Mouse (Mus musculus) stomach, postnatal 0 days (tissue): ENCODE results near the gene U2surp. TPM values are rescaled to one million over a fixed set of nuclear protein-coding genes. Genes with fewer than 3 reads are reported as not detected.
"Not testable (repeated sequence)": the region's sequence is repeated elsewhere in the genome, so short reads cannot be mapped to it uniquely, and the experiment has no call there.

ENCODE experiments used
- ATAC-seq: fragments of 200-750 bp; cut with Nextera tagmentation; 2 replicates; pipeline ENCODE4 v1.8.0; 2017; ENCODE audit not compliant: low FRiP score, low TSS enrichment
- DNase-seq: peaks from one replicate; pipeline ENCODE4 v3.0.0-alpha.2; 2016; ENCODE audit warnings: low spot score
- H3K27ac ChIP-seq: fragments of 300-500 bp; sonication (generic); replicated peaks from 2 replicates; pipeline ENCODE4 v1.5.1; 2014; ENCODE audit warnings: mild to moderate bottlenecking, control low read depth
- H3K27me3 ChIP-seq: fragments of 300-500 bp; sonication (generic); 2 replicates; pipeline ENCODE4 v1.6.1; 2014; ENCODE audit warnings: low read length; ENCODE audit not compliant: control insufficient read depth, insufficient read depth
- H3K36me3 ChIP-seq: fragments of 300-500 bp; sonication (generic); 2 replicates; pipeline ENCODE4 v1.6.1; 2014; ENCODE audit warnings: low read length, mixed read lengths; ENCODE audit not compliant: control insufficient read depth, insufficient read depth
- H3K4me1 ChIP-seq: fragments of 300-500 bp; sonication (generic); replicated peaks from 2 replicates; pipeline ENCODE4 v1.6.1; 2014; ENCODE audit warnings: antibody characterized with exemption; ENCODE audit not compliant: control insufficient read depth, insufficient read depth
- H3K4me2 ChIP-seq: fragments of 300-500 bp; sonication (generic); replicated peaks from 2 replicates; pipeline ENCODE4 v1.6.1; 2014; ENCODE audit warnings: low read depth, mild to moderate bottlenecking, control low read depth, moderate library complexity
- H3K4me3 ChIP-seq: fragments of 300-500 bp; sonication (generic); 2 replicates; pipeline ENCODE4 v1.5.1; 2014; ENCODE audit warnings: low read depth, low read length, control low read depth
- H3K9ac ChIP-seq: fragments of 300-500 bp; sonication (generic); 2 replicates; pipeline ENCODE4 v1.6.1; 2014; ENCODE audit warnings: mild to moderate bottlenecking, low read length, control low read depth, mixed read lengths
- H3K9me3 ChIP-seq: fragments of 300-500 bp; sonication (generic); 2 replicates; pipeline ENCODE4 v1.6.1; 2016; ENCODE audit warnings: low read length; ENCODE audit not compliant: control insufficient read depth
- CTCF ChIP-seq: IDR thresholded peaks from 2 replicates; pipeline ENCODE4 v1.5.1; 2016; ENCODE audit warnings: antibody characterized with exemption, low read depth, mild to moderate bottlenecking, moderate library complexity
- EP300 ChIP-seq: optimal IDR thresholded peaks from 2 replicates; pipeline ENCODE3; 2016; ENCODE audit warnings: antibody characterized with exemption
- WGBS: fragments of 180-500 bp; shearing (Covaris S2); extraction: QIAGEN DNeasy Blood & Tissue Kit; methylation state at CpG from one replicate; pipeline ENCODE4 v1.1.7; 2014; 5-methylcytosine and 5-hydroxymethylcytosine counted together
- polyA plus RNA-seq: library from polyadenylated mRNA; unstranded; fragments of >200 nt; fragmentation: Nextera tagmentation; extraction: Ambion mirVana; gene quantifications from 2 replicates; pipeline ENCODE4 v1.2.1, GENCODE M21; 2015

The U2surp gene
- polyA plus RNA-seq, 1 experiment from 2014 or later, result 75.2 TPM

GRCm38 (mm10) chr9:95525376-95525775 is 13.6 kb upstream of the U2surp start:
- no peaks in the 10 kb centered on the region for H3K36me3 ChIP-seq
- TF ChIP-seq EP300 (no peak), CTCF (no peak)
- 71% methylated on average over 6 of the region's 6 CpGs for WGBS

GRCm38 (mm10) chr9:95522561-95522960 is 10.8 kb upstream of the U2surp start:
- no peak overlapping the region for H3K4me2 ChIP-seq
- no peak overlapping the region for H3K9ac ChIP-seq
- 74% methylated on average over 2 of the region's 2 CpGs for WGBS
- DNase-seq, result no peak
- no peaks in the 10 kb centered on the region for H3K36me3 ChIP-seq
- no peak overlapping the region for H3K4me3 ChIP-seq
- ATAC-seq, result no peak
- H3K9me3 ChIP-seq, result no peaks in the 10 kb centered on the region
- H3K4me1 ChIP-seq, result no peaks in the 10 kb centered on the region
- H3K27ac ChIP-seq, result no peak overlapping the region
- TF ChIP-seq EP300 (no peak), CTCF (no peak)
- no peaks in the 10 kb centered on the region for H3K27me3 ChIP-seq

More at GRCm38 (mm10) chr9:95525376-95525775, 13.6 kb upstream of the U2surp start:
- Histone ChIP-seq H3K9me3 (no peaks in the 10 kb centered on the region), H3K27ac (no peak overlapping the region), H3K4me1 (no peaks in the 10 kb centered on the region), H3K9ac (no peak overlapping the region), H3K4me2 (no peak overlapping the region), H3K4me3 (no peak overlapping the region), H3K27me3 (no peaks in the 10 kb centered on the region)
- ATAC-seq (no peak), DNase-seq (no peak)

GRCm38 (mm10) chr9:95521566-95521965 is 9.8 kb upstream of the U2surp start:
- TF ChIP-seq EP300 (no peak), CTCF (no peak)
- no peak overlapping the region for H3K27ac ChIP-seq
- WGBS, result 47% methylated on average over 10 of the region's 10 CpGs
- no peaks in the 10 kb centered on the region for H3K4me1 ChIP-seq
- H3K27me3 ChIP-seq, result no peaks in the 10 kb centered on the region
- no peak overlapping the region for H3K4me3 ChIP-seq
- H3K4me2 ChIP-seq, result no peak overlapping the region
- H3K36me3 ChIP-seq, result no peaks in the 10 kb centered on the region
- ATAC-seq, result no peak
- peak; percentile 37 for DNase-seq
- no peak overlapping the region for H3K9ac ChIP-seq
- no peaks in the 10 kb centered on the region for H3K9me3 ChIP-seq

- no peak overlapping the region for H3K4me3 ChIP-seq
- H3K9me3 ChIP-seq, result no peaks in the 10 kb centered on the region
- H3K4me1 ChIP-seq, result no peaks in the 10 kb centered on the region
- no peaks in the 10 kb centered on the region for H3K27me3 ChIP-seq
- no peak overlapping the region for H3K27ac ChIP-seq
- DNase-seq (no peak), ATAC-seq (no peak)
- H3K36me3 ChIP-seq, result no peaks in the 10 kb centered on the region
- no peak overlapping the region for H3K4me2 ChIP-seq
- H3K9ac ChIP-seq, result no peak overlapping the region
- TF ChIP-seq EP300 (no peak), CTCF (no peak)
- 85% methylated on average over 8 of the region's 8 CpGs for WGBS
Measured at GRCm38 (mm10) chr9:95521031-95521430, 9.2 kb upstream of the U2surp start.

- Histone ChIP-seq H3K36me3 (no peaks in the 10 kb centered on the region), H3K4me1 (no peaks in the 10 kb centered on the region), H3K9me3 (no peaks in the 10 kb centered on the region), H3K27ac (no peak overlapping the region), H3K27me3 (no peaks in the 10 kb centered on the region), H3K4me3 (no peak overlapping the region), H3K9ac (no peak overlapping the region), H3K4me2 (no peak overlapping the region)
- ATAC-seq (no peak; the same call in 1 of the 2 replicates), DNase-seq (no peak)
- 69% methylated on average over 5 of the region's 5 CpGs for WGBS
- TF ChIP-seq CTCF, result no peak
- no peak for TF ChIP-seq EP300
Measured at GRCm38 (mm10) chr9:95520563-95520962, 8.8 kb upstream of the U2surp start.

- H3K27ac ChIP-seq, H3K27me3 ChIP-seq, H3K9me3 ChIP-seq, H3K9ac ChIP-seq, H3K4me3 ChIP-seq, H3K4me1 ChIP-seq, H3K36me3 ChIP-seq, H3K4me2 ChIP-seq: not testable (repeated sequence)
- DNase-seq (peak; percentile 82), ATAC-seq (peak; percentile 47; the same call in 1 of the 2 replicates)
- 60% methylated on average over 3 of the region's 3 CpGs for WGBS
Measured at GRCm38 (mm10) chr9:95514361-95514760, 2.6 kb upstream of the U2surp start.
